Mouse (Mus musculus) neural tube, embryonic 11.5 days (tissue): Measurements from ENCODE around the gene Bfar. TPM values are rescaled to one million over a fixed set of nuclear protein-coding genes. Genes with fewer than 3 reads are reported as not detected.

Source experiments
- ATAC-seq: fragments of 200-750 bp; cut with Nextera tagmentation; 2 replicates; pipeline ENCODE4 v1.8.0; 2017; ENCODE audit warnings: moderate number of reproducible peaks, mild to moderate bottlenecking, moderate TSS enrichment, moderate library complexity; ENCODE audit not compliant: insufficient read depth, low FRiP score, low TSS enrichment
- DNase-seq: peaks from one replicate; pipeline ENCODE4 v3.0.0-alpha.2; 2015; ENCODE audit warnings: low spot score
- H3K27ac ChIP-seq: fragments of 300-500 bp; sonication (generic); 2 replicates; pipeline ENCODE4 v1.5.1; 2014; ENCODE audit warnings: low read depth, mild to moderate bottlenecking, low read length
- H3K27me3 ChIP-seq: fragments of 300-500 bp; sonication (generic); 2 replicates; pipeline ENCODE4 v1.6.1; 2014; ENCODE audit warnings: mild to moderate bottlenecking, low read length, mixed read lengths; ENCODE audit not compliant: control insufficient read depth, insufficient read depth
- H3K36me3 ChIP-seq: fragments of 300-500 bp; sonication (generic); 2 replicates; pipeline ENCODE4 v1.6.1; 2014; ENCODE audit warnings: mild to moderate bottlenecking, low read length, moderate library complexity, mixed read lengths; ENCODE audit not compliant: control insufficient read depth, insufficient read depth
- H3K4me1 ChIP-seq: fragments of 300-500 bp; sonication (generic); 2 replicates; pipeline ENCODE4 v1.6.1; 2014; ENCODE audit warnings: low read length, mixed read lengths; ENCODE audit not compliant: control insufficient read depth, insufficient read depth
- H3K4me2 ChIP-seq: fragments of 300-500 bp; sonication (generic); 2 replicates; pipeline ENCODE4 v1.6.1; 2014; ENCODE audit warnings: low read depth, mild to moderate bottlenecking, moderate library complexity
- H3K4me3 ChIP-seq: fragments of 300-500 bp; sonication (generic); 2 replicates; pipeline ENCODE4 v1.5.1; 2014; ENCODE audit warnings: low read depth, low read length
- H3K9ac ChIP-seq: fragments of 300-500 bp; sonication (generic); 2 replicates; pipeline ENCODE4 v1.6.1; 2014; ENCODE audit warnings: mild to moderate bottlenecking, low read length
- H3K9me3 ChIP-seq: fragments of 300-500 bp; sonication (generic); 2 replicates; pipeline ENCODE4 v1.6.1; 2016; ENCODE audit warnings: low read length; ENCODE audit not compliant: control insufficient read depth
- WGBS: fragments of 180-500 bp; shearing (Covaris S2); extraction: QIAGEN DNeasy Blood & Tissue Kit; methylation state at CpG from one replicate; pipeline ENCODE4 v1.1.7; 2014; 5-methylcytosine and 5-hydroxymethylcytosine counted together
- polyA plus RNA-seq: library from polyadenylated mRNA; unstranded; fragments of >200 nt; fragmentation: Nextera tagmentation; extraction: Ambion mirVana; gene quantifications from 2 replicates; pipeline ENCODE4 v1.2.1, GENCODE M21; 2014

Bfar gene
- polyA plus RNA-seq, 1 experiment from 2014 or later, result 43.2 TPM

DNA sequence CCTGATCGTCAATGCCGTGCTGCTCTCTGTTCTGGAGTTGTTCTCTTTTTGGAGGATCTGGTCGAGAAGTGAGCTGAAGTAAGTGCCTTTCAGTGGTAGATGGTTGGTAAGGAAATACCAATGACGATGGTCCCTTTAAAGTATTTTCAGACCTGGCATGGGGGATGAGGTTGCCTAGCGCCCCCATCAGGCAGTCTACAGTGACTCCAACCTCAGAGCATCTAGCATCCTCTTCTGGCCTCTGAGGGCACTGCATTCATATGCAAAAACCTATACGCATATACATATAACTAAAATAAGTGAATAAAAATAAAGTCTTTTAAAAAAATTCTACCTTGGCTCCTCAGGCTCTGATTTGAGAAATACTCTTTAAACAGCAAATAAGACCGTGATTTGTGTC, 27.3 kb downstream of the Bfar start:
- H3K4me3 ChIP-seq, result no peak overlapping the region
- no peaks in the 10 kb centered on the region for H3K27me3 ChIP-seq
- DNase-seq (no peak), ATAC-seq (no peak)
- H3K4me1 ChIP-seq, result no peaks in the 10 kb centered on the region
- H3K9me3 ChIP-seq, result no peaks in the 10 kb centered on the region
- no peak overlapping the region for H3K4me2 ChIP-seq
- peaks cover 5% of the 10 kb centered on the region; the same call in 1 of the 2 replicates for H3K36me3 ChIP-seq
- H3K9ac ChIP-seq, result no peak overlapping the region
- H3K27ac ChIP-seq, result no peak overlapping the region
- 90% methylated on average over 7 of the region's 7 CpGs for WGBS

DNA sequence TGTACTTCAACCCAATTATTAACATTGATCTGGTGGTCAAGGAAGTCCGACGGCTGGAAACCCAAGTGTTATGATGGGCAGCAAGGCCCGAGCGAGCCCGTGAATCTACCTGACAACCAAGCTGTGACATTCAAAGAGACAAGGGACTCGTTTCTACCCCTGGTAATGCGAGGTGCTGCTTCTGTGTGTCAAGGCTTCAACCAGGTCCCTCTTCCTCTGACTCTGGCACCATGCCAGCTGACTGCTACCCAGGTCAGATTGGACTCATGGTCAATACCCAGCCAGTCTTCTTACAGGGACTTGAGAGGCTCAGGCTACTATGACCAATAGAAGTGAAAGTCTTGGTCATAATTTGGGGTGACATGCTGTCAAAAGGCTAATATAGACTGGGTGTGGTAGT, 30.5 kb downstream of the Bfar start:
- no peak for DNase-seq
- Histone ChIP-seq H3K9ac (no peak overlapping the region), H3K27me3 (no peaks in the 10 kb centered on the region), H3K4me3 (no peak overlapping the region), H3K36me3 (peaks cover 3% of the 10 kb centered on the region; the same call in 1 of the 2 replicates), H3K9me3 (no peaks in the 10 kb centered on the region), H3K4me1 (no peaks in the 10 kb centered on the region), H3K4me2 (no peak overlapping the region), H3K27ac (no peak overlapping the region)
- no peak for ATAC-seq
- 94% methylated on average over 7 of the region's 7 CpGs for WGBS

DNA sequence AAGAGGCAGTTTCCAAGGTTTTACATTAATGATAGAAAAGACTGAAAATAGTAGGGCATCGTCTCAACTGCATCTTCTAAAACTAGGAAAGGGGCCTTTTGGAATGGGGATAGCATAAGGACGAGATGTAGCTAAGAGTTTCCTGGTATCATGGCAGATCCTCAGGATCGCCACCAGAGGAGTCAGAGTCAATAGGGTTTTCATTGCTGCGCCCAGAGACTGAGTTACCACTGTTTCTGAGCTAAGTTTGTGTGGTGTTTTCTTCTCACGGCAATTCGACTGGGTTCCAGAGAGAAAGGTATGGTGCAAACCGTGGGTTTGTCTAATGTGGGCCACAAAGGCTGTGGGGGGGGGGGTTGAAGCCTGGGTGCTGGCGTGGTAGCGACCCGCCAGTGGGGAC, 33.0 kb downstream of the Bfar start:
- no peaks in the 10 kb centered on the region for H3K4me1 ChIP-seq
- ATAC-seq (no peak), DNase-seq (no peak)
- H3K36me3 ChIP-seq, result no peaks in the 10 kb centered on the region; the same call in 1 of the 2 replicates
- no peak overlapping the region for H3K27ac ChIP-seq
- WGBS, result 94% methylated on average over 10 of the region's 10 CpGs
- H3K4me2 ChIP-seq, result no peak overlapping the region
- no peaks in the 10 kb centered on the region for H3K27me3 ChIP-seq
- H3K9me3 ChIP-seq, result no peaks in the 10 kb centered on the region
- no peak overlapping the region for H3K4me3 ChIP-seq
- no peak overlapping the region for H3K9ac ChIP-seq

DNA sequence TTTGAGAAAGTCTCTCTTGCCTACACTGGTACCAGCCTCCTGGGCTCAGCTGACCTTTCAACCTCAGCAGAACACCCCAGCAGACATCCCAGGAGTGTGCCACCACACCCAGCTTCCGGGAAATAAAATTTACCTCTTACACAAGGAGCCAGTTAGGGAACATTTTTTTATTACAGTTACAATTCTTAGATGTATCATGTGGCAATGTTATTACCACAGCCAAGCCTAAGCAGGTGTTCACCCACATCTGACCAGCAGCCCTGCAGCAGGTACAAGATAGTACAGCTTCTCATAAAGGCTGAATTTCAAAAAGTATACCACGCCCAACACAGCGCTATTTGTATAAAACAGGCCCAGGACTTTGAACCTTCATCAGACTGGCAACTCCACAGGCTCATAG, 43.3 kb downstream of the Bfar start:
- H3K9me3 ChIP-seq, result no peaks in the 10 kb centered on the region
- H3K9ac ChIP-seq, result no peak overlapping the region
- no peaks in the 10 kb centered on the region for H3K36me3 ChIP-seq
- no peak for DNase-seq
- H3K27me3 ChIP-seq, result no peaks in the 10 kb centered on the region
- WGBS, result 89% methylated on average over 3 of the region's 3 CpGs
- ATAC-seq, result no peak
- H3K4me1 ChIP-seq, result no peaks in the 10 kb centered on the region
- no peak overlapping the region for H3K4me3 ChIP-seq
- H3K4me2 ChIP-seq, result no peak overlapping the region
- H3K27ac ChIP-seq, result no peak overlapping the region

DNA sequence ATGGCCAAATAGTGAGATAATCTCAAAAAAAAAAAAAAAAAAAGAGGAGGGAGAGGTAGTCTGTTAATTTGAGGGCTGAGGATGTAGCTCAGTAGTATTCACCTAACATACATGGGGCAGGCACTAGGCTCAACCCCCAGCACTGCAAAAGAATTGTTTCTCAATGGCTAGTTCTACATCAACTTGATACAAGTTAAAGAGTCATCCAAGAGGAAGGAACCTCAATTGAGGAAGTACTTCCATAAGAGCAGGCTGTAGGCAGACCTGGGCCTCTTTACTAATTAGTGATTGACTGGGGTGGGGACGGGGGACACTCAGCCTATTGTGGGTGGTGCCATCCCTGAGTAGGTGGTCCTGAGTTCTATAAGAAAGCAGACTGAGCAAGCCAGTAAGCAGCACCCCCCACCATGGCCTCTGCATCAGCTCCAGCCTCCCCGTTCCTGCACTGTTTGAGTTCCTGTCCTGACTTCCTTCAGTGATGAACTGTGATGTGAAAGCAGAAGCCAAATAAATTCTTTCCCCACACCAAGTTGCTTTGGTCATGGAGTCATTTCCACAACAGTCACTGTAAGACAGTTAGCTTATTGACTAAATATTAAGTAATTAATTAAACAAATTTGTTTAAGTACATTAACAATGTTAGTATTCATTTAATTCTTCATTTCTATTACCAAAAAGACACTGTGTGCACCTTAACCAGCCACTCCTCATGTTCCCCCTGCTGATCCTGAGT, 45.3 kb downstream of the Bfar start:
- Histone ChIP-seq H3K36me3 (no peaks in the 10 kb centered on the region), H3K4me3 (no peak overlapping the region), H3K27ac (no peak overlapping the region), H3K4me1 (no peaks in the 10 kb centered on the region), H3K4me2 (no peak overlapping the region), H3K27me3 (no peaks in the 10 kb centered on the region), H3K9ac (no peak overlapping the region), H3K9me3 (no peaks in the 10 kb centered on the region)
- ATAC-seq, result no peak
- DNase-seq, result no peak
- 79% methylated on average over 2 of the region's 2 CpGs for WGBS

DNA sequence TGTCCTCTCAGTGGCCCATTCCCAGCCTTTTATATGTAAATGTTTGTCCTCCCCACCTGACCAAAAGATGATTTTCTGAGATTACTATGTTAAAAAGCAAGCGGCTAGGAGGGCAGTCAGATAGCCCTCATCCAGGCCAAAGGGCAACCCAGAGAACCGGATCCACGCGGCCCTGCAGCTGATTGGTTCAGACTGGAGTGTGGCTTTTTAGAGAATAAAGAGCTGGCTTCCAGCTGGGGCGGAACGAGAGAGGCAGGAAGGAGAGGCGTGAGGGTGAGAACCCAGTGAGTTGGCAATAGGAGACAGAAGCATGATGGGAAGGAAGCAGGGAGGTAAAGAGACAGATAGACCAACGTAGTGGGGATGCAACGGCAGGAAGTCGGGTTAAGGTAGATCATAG, 51.3 kb downstream of the Bfar start:
- Histone ChIP-seq H3K9me3 (no peaks in the 10 kb centered on the region), H3K9ac (no peak overlapping the region), H3K27ac (no peak overlapping the region), H3K4me2 (no peak overlapping the region), H3K27me3 (no peaks in the 10 kb centered on the region), H3K36me3 (no peaks in the 10 kb centered on the region), H3K4me3 (no peak overlapping the region), H3K4me1 (no peaks in the 10 kb centered on the region)
- ATAC-seq (no peak), DNase-seq (no peak)
- 43% methylated on average over 10 of the region's 10 CpGs for WGBS

DNA sequence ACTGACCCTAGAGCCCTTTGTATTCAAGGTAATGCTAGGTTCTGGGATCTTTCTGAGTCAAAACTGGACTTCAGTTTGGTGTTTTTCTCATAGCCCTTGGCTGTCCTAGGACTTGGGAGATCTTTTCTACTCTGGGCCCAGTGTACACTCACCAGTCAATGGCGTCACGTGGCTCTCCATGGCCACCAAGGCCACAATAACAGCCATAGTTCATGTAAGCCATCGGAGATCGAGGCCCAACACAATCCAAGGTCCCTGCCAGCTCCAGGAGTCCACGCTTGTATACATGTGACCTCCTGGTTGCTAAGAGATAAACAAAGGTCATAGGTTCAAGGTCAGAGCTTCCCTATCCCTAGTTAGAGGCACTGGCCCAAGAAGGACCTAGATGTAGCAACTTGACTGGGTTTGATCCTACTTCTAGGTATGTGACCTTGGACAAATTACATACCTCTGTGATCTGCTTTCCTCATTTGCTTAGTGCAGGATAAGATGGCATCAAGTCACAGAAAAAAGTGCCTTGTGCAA, 56.2 kb downstream of the Bfar start:
- DNase-seq (no peak), ATAC-seq (no peak)
- H3K4me1 ChIP-seq, result no peaks in the 10 kb centered on the region
- H3K9ac ChIP-seq, result no peak overlapping the region
- no peaks in the 10 kb centered on the region for H3K36me3 ChIP-seq
- H3K9me3 ChIP-seq, result no peaks in the 10 kb centered on the region
- no peak overlapping the region for H3K27ac ChIP-seq
- WGBS, result 87% methylated on average over 5 of the region's 5 CpGs
- H3K27me3 ChIP-seq, result no peaks in the 10 kb centered on the region
- no peak overlapping the region for H3K4me3 ChIP-seq
- no peak overlapping the region for H3K4me2 ChIP-seq

DNA sequence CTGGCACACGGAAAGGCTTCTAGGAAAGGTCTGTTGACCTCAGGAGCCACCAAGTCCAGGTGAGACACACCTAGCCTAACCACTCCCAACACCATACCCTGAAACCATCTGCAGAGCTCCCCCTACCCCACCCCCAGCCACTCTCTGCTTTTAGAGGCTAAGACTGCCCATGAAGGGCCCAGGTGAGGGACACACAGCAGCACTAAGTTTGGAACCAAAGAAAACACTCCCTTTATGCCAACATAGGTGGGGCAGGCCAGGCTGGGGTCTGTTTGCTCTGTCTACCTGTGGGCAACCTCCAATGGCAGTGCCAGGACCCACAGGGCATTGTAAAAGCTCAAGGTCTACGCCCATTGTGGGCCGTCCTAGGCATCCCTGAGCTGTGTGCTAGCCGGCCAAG, 57.8 kb downstream of the Bfar start:
- WGBS, result 77% methylated on average over 4 of the region's 4 CpGs
- no peaks in the 10 kb centered on the region for H3K36me3 ChIP-seq

More for the DNA sequence above, 57.8 kb downstream of the Bfar start:
- no peak for ATAC-seq
- DNase-seq, result no peak
- Histone ChIP-seq H3K4me1 (no peaks in the 10 kb centered on the region), H3K4me3 (no peak overlapping the region), H3K9ac (no peak overlapping the region), H3K4me2 (no peak overlapping the region), H3K27ac (no peak overlapping the region), H3K9me3 (no peaks in the 10 kb centered on the region), H3K27me3 (no peaks in the 10 kb centered on the region)
